Mouse (Mus musculus) brain, embryonic 14.5 days (tissue): ENCODE data around the gene Itga9.

Experiments
- CTCF ChIP-seq: fragments of 200-500 bp; IDR thresholded peaks from 2 replicates; pipeline ENCODE4 v1.5.1; 2012; ENCODE audit warnings: inconsistent platforms, mild to moderate bottlenecking, moderate library complexity, borderline replicate concordance; ENCODE audit not compliant: insufficient read depth, insufficient read length; ENCODE audit errors: extremely low read depth
- POLR2A ChIP-seq: fragments of 200-500 bp; IDR thresholded peaks from 2 replicates; pipeline ENCODE4 v1.6.1; 2012; ENCODE audit warnings: mild to moderate bottlenecking, inconsistent platforms, borderline replicate concordance; ENCODE audit not compliant: poor library complexity, insufficient read depth, insufficient read length, severe bottlenecking; ENCODE audit errors: extremely low read depth

- TF ChIP-seq CTCF (no peak), POLR2A (no peak)
Measured at GRCm38 (mm10) chr9:118822186-118822555, 215.7 kb downstream of the Itga9 start.
